Mouse (Mus musculus) skeletal muscle tissue, adult 2 months (tissue): Measurements from ENCODE around the gene Fsip1.

Source experiments
- DNase-seq: peaks from one replicate; pipeline ENCODE4 v3.0.0-alpha.2; 2012; ENCODE audit warnings: low read depth, low spot score

The Fsip1 gene

DNA sequence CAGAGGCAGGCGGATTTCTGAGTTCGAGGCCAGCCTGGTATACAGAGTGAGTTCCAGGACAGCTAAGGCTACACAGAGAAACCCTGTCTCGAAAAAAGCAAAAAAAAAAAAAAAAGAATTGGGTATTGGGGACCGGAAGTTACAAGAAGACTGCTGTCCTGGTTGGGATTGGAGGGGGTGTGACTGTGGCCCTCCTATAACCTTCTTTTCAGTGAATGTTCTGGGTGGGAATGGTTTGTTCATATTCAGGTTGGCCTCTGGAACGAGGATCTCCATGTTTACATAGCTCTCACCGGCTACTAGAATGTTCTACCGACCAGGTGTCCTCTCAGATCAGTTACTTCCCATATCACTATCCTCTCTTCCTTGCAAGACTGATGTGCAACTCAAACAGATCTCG is 328 bp upstream of the Fsip1 start:
- no peak for DNase-seq

DNA sequence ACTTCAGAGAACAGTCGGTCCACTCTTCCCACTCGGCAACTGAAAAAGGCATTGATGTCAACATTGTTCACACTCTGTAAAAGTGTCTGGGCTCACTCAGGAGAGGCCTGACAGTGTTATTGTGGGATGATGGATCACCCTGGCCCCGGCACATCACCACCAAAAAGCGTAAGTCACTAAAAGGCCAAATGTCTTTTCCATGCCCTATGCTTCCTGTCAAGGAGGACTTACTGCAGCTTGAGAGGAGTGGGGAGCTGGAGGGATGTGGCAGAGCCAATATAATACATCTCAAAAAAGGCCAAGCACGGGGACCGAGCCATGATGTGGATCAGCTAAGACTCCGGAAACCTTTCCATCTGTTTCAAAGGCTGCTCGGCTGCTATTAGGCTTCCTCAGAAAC is 2.2 kb downstream of the Fsip1 start:
- no peak for DNase-seq

DNA sequence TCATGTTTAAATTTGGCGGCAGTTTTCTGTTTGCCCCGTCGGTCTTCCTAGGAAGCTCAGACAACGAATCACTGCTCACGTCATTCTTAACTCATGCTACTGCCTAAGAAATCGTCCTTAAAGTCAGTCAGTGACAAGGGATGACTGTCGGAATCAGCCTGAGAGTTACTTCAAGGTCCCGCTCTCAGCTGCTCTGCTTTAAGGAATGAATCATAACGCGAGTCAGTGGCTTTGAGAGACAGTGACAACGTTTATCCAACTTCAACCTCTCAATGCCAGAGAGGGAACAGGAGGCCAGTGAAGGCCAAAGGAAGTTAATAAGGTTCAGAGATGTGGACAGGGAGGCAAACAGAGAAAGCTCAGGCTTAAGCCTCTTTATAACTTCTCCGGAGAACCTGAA is 7.8 kb downstream of the Fsip1 start:
- no peak for DNase-seq

DNA sequence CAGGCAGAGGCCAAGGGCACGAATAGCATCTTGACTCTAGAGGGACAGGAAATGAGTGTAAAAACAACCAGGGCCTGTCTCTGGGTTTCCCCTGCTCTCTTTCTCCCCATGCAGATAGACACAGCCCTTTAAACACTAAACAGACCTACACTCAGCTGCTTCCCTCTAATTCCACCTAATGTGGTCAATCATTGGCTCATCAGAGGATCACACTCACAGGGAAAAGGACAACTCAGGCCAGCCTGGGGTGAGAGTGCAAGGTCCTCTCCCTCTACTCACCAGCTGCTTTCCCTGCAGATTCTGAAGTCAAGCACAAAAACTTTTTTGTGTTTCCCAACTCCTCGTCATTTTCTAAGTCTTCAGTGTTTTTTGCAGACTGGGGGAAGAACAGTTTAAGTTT is 8.8 kb downstream of the Fsip1 start:
- DNase-seq = no peak

DNA sequence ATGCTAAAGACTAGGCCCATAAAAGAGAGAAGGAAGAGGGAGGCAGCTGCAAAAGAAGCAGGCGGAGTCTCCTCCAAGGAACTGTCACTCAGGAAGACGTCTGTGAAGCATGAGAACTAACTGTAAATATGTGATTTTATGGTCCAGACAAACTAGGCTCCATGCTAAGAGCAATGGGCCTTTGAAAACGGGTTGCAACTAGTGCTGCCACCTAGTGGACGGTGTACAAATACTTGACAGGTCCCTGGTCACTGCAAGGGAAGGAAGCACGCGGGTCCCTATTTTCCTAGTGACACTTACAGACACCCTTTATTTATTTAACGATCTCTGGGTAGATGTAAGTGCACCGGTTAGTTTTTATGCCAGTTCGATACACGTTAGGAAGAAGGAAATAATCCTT is 10.9 kb downstream of the Fsip1 start:
- DNase-seq = peak; percentile 34

DNA sequence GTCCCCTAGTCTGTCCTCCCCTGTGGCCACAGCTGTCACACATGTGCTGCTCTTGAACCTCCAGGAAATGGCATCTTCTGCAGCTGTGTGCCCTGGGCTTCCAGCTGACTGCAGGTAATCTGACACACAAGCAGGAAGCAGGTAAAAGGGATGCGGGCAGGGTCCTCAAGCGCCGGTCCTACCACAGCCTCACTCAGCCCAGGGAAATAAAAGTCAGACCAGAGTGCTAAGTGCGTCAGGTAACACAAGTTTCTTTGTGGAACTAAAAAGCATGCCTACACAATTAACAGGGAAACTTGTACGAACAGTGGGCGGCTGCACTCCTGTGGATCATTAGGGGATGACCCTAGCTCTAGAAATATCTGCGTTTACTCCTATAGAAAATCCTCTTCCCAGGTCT is 20.6 kb downstream of the Fsip1 start:
- no peak for DNase-seq

DNA sequence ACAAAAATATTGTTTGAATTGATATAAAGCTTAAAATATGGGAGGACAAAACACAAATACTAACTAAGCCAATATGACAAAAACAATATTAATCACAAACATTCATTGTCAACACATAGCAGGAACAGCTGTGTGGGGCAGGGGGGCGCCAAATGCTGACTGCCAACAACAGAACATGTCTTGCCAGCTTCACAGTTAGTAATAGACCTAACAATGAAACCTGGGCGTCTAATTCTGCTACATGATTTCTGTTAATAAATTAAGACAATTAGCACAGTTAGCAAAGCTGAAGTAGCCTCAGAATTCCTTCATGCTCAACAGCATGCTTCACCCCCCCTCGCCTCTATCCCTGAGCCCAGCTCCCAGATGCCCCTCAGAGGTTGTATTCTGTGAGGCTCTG is 21.2 kb downstream of the Fsip1 start:
- DNase-seq = no peak

DNA sequence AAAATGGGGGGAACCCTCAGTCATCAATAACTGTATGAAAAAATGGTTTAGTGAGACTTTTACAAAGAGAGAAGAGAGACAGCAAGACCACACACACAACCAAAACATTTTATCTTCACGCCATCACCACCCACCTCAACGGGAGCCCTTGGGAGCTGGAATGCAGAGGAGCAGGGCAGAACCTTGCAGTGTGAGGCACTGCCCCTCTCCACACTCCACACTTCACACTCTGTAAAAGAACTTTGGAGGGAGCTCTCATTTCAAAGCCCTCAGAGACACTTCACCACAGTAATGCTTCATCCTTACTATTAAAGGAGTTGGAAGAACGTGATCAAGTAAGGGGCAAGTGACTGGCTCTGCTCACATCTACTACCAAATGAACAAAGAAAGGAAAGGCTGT is 26.2 kb downstream of the Fsip1 start:
- DNase-seq = no peak

DNA sequence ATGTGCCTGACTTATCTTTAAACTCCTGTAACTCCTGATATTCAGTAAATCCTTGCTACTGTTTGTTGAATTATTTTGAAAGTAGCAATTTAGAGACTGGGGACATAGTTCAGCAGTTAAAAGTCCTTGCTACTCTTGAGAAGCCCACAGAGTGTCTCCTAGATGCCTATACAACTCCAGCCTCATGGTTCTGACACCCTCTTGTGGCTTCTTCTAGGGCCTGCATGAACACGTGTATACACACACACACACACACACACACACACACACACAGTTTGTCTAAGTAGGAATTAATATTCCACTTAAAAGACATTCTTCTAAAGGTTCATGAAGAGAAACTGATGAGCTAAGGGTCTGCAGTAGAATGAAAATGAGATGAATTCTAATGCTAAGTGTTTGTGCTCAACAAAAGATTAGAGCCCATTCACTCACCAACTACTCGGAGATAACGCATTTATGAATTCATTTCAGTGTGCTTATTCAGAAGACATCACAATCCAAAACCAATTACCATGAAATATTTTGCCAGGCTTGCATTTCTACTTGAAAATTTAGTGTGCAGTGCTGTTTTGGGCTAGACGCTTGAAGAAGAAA is 28.2 kb downstream of the Fsip1 start:
- DNase-seq = no peak

DNA sequence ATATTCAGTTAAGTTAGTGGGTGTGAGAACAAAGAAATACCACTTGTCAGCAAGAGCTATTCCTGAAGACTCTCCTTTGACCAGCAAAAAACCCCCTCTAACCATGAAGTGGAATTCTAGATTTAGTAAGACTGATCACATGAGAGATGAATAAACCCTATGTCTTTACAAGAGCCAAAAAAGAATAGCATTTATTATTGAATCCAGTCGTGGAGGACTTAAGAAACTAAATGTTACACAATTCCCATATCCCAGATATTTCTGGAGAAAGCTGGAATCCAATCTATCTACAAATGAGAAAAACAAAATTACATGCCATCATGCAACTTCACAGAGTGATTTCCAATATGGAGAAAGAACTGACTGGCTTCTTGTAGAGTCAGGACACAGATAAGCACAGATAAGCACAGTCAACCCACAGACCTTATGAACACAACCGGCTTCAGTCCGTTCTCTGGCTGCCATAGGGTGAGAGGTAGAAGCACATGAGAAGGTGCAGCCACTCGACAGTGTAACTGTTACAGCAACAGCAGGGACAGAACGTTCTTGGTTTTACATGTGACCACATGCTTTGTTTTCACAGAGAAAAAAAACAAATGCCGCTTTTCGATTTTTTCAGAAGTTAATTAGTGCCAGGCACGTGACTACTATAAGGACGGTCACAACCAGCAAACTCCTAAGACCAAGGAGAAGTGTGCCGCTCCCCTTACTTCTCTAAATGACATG is 31.3 kb downstream of the Fsip1 start:
- no peak for DNase-seq

DNA sequence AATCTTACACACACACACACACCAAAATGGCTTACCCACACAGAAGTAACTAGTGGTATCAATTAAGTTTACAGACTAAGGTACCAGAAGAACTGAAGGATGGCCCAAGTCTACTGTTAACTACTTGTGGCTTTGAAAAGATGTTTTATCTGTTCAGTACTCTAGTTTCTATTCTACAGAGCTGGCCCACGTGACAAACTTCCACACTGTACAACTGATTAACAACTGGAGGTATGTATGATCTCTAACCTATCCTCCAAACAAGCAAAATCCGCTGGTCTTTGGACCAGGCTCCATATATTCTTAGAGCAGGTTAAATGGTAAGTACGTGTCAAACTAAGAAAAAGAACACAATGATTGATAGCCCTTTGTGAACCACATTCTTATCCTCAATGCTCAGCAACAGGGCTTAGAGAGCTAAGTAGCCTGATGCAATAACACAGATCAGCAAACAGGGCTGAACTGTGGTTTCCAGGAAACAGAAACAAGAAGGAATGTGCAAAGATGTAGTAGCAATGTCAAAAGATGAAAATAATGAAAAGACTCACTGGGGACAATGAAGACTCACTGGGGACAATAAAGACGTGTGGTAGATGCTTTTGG is 38.7 kb downstream of the Fsip1 start:
- DNase-seq = no peak

DNA sequence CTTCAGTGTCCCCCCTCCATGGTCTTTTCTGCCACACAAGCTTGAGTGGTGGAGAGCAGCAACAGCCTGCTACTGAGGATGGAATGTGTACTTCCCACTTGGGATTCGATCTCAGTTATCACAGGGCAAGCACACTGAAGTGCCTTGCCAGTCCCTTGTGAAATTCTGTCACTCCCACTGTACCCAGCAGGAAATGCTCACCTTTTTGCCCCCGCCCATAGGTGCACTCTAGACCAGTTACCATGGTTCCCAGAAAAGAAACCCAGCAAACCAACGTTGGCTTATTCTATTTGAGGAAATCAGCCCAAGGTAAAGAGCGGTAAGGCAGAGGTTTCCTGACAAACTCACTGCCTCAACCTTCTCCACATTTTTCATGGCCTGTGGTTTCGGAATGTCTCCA is 47.1 kb downstream of the Fsip1 start:
- DNase-seq = no peak

DNA sequence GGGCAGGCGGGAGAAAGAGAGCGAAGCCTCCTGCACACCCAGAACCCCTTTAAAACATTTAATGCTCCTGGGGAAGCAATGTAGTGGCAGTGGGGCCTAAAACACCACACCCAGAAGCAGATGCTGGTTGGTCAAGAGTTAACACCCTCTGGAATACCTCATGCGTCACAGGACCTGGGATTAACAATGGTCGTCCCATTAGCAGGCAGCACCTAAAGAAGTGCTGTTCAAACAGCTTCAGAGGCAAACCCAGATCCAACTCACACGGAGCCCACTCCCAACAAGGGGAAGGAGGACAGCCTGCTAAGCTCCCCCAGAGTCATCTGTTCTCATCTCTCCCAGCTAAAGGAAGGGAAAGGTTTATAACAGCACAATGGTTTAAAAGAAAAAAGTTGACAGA is 48.1 kb downstream of the Fsip1 start:
- no peak for DNase-seq

DNA sequence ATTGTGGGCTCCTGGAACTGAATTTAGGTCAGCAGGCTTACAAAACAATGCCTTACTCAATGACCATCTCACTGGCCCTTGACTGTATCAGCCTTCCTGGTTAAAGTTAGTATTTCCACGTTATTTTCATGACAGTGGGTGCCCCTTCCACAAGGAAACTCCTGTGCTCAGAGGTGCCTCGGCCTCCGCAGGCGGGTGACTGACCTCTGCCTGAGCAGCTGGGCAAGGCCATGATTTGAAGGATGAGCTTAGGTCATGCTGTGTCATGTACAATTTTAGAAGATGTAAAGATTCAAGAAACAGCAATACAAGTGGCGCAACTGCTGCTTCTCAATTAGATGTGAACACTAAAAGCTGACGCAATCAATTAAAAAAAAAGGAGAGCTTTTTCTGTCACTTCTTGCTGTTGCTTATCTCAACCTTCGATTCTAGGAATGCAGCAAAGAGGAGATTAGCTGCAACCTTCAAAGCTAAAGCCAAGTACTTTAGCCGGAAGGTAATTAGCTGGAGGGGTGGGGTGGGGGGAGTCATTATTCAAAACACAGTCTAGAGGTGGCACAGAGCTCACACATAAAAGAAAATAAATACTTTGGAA is 50.7 kb downstream of the Fsip1 start:
- no peak for DNase-seq

DNA sequence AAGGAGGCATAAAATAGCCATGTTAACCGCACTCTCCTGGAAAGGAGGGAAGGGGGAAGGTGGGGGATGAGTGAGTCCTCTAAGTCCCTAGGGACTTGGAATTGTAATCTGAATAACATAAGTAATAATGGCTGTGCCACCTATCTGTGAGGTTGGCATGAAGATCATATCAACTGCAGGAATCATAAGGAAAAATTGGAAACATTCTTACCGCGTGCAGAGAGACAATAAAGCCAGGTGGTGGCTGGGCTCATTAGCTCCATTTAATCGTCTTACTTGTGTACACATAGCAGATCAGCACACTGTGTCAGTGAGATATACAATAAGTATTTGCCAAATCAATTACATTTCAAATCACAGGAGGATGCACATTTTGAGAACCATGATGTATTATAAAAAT is 52.1 kb downstream of the Fsip1 start:
- no peak for DNase-seq

DNA sequence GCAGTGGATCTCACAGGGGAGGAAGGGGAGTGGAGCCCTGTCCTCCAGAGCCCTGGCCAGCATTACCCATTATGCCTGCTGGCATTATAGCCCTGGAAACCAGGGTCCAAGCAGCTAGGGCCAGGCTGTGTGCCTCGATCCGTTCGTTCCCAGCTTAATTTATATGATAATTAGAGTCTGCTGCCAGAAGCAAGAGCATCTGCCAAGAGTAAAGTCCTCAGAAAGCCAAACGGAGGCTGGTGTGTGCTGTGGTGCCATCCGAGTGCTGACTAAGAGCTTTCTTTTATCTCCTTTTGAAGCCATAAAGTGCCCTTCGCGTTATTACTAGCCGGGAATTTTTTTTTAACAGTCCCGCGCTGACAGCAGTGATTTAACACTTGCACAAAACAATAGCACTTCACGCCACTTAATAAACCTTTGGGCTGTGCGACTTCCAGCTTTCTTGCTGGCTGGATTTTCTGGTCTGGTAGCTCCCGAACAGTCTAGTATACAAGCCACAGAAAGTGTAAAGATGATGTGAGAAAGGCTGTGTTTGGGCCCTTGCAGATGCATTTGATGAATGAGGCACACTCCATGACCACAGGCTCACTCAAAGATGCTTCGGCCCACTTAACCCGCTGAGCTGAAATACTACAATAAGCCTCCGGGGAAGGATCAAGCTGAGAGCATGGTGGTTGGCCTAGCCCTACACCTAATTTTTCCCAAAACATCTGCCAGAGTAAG is 52.9 kb downstream of the Fsip1 start:
- no peak for DNase-seq

DNA sequence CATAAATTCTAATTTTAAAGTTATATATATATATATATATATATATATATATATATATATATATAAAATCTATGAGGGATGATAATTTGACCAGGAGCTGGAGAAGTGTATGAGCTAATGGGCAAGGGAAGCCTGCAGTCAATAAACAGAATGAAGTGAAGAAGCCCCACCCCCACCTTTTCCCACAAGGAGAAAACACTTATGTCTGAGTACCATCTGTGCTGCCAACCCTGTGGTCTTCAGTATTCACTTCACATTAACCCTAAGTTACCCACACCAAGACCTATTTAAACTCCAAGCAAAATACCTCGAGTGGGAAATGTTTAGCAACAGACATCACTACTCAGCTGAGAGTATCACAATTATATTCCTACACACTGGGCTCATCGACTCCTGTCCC is 53.8 kb downstream of the Fsip1 start:
- DNase-seq = no peak

DNA sequence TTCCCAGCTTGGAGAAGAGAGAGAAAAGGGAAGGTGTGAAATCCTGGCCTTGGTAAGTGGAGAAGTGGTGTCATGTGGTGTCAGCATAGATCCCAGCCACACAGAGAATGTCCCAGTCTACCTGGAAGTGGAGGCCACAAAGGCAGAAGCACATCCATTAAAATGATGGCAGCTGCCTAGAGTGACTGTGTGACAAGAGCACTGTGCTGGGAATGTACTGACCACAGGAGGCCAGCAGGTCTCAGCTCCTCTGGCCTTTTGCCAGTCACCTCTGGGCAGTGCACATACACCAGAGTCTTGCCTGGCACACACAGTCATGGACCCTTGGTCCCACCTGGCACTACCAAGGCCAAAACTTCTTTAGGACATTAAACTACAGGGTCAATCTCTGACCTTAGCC is 54.8 kb downstream of the Fsip1 start:
- DNase-seq = no peak

DNA sequence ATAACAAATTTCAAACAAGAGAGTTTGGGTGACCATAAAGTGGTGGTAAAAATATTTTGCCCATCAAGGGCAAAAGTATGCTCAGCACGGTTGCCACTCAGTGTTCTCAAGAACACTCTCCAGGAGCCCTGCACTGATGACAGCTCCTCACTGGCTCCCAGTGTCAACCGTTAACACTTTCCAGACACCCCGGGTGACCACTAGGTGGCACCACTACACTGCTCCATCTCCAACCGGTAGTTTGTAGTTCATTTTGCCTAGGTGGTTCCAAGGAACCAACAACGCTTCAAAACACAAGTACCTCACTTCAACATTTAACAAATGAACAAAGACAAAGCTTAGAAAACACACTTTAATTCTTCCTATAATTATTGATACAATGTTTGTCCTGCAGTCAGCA is 56.9 kb downstream of the Fsip1 start:
- DNase-seq = peak; percentile 51

DNA sequence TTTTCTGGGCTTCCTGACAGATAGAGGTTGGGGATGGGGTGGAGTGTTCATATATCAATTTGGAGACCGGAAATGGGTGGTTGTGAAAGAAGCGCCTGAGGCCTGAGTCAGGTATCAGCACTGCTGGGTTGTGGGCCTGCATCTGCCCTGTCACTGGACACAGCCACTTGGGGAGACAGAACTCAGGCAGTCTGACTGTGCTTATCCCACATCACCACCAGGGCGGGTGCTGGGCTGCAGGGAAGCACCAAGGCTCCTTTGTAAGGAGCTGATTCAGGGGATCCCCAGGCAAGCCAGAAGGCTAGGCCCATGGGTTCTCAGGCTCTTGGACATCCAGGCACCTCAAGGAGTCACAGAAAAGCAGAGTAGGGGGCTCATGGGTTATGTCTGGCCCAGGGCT is 59.8 kb downstream of the Fsip1 start:
- no peak for DNase-seq

DNA sequence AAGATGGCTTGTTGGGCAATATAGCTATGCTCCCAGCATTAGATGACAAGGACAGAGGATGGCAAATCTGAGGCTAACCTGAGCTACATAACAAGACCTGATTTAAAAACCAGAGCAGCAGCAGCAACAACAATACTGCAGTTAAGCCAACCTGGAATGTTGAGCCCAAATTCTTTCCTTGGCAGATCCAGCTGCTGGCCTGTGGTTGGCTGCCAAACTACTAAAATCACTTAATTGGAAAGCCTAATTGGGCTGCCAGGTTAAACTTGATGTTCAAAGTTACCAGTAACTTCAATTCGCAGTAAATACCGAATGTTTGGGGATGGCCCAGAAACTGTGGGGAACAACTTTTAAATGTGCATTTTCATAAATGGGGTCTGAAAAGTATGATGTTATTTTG is 74.6 kb downstream of the Fsip1 start:
- no peak for DNase-seq

DNA sequence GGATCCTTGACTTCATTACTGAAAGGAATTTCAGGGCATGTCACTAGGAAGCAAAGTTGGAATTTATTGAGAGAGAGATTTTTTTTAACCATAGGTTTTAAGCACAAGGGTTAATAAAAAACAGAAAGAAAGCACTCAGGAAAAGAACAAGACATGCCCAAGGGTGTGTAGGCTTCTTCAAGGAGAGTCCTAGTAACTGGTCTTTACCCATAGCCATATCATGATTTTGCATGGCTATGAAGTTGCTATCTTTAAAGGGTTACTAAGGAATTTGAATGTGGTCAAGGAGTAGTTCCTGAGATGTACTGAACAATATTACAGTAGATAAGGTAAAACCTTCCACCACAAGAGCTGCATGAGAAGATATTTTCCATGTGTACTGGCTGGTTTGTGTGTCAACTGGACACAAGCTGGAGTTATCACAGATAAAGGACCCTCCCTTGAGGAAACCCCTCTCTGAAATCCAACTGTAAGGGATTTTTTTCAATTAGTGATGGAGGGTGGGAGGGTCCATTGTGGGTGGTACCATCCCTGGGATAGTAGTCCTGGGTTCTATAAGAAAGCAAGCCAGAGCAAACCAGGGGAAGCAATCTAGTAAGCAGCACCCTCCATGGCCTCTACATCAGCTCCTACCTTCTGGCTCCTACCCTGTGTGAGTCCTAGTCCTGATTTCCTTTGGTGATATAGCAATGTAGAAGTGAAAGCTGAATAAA is 76.7 kb downstream of the Fsip1 start:
- no peak for DNase-seq
